Mouse (Mus musculus): ENCODE measurements around the gene Cyp2w1. TPM values are rescaled to one million over a fixed set of nuclear protein-coding genes. Genes with fewer than 3 reads are reported as not detected.
A peak's percentile ranks its signal among the peaks of the same experiment; 100 is the strongest.

Cyp2w1 gene
- polyA plus RNA-seq, 1 experiment from 2014 or later = not detected

DNA sequence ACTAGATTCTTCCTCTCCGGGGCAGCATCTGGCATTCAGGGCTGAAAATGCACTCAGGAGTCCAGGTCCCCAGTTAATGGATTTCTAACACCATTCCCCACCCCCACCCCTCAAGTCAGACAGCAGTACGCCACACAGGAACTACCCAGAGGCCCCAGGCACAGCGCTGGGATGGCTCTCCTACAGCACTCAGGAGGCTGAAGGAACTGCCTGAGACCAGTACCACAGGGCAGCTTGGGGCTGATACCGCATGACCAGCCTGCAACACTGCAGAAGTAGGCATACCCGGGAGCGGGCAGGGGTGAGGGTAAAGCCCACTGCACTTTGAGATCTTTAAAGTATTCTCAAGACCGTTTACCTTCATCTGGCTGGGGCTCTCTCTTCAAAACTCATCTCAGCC, 53.1 kb downstream of the Cyp2w1 start:
- peak overlapping the region; percentile 52 for H3K4me2 ChIP-seq (ENCODE audit: low read depth, low read length)
- no peaks in the 10 kb centered on the region for H3K36me3 ChIP-seq (replicated peaks; ENCODE audit: insufficient read depth, low read length)
- peak overlapping the region; percentile 29; the same call in 1 of the 2 replicates for H3K4me3 ChIP-seq (ENCODE audit: low read depth, low read length)
- H3K4me1 ChIP-seq (ENCODE audit: insufficient read depth) = peaks cover 25% of the 10 kb centered on the region
- WGBS (ENCODE audit: insufficient replicate concordance) = 39% methylated on average over 7 of the region's 7 CpGs
- no peaks in the 10 kb centered on the region for H3K27me3 ChIP-seq (ENCODE audit: insufficient read depth, low read length)
- DNase-seq = no peak
- ATAC-seq = peak; percentile 19; the same call in 1 of the 2 replicates
- H3K9me3 ChIP-seq (ENCODE audit: low read length) = no peaks in the 10 kb centered on the region
- no peak for TF ChIP-seq CTCF (IDR thresholded peaks at IDR 0.05; ENCODE audit: low read depth)
- TF ChIP-seq EP300 (IDR thresholded peaks at IDR 0.05; ENCODE audit: low read depth) = no peak
- peak overlapping the region; percentile 51; the same call in 1 of the 2 replicates for H3K9ac ChIP-seq (replicated peaks)
- H3K27ac ChIP-seq (ENCODE audit: low read depth) = peak overlapping the region; percentile 91

DNA sequence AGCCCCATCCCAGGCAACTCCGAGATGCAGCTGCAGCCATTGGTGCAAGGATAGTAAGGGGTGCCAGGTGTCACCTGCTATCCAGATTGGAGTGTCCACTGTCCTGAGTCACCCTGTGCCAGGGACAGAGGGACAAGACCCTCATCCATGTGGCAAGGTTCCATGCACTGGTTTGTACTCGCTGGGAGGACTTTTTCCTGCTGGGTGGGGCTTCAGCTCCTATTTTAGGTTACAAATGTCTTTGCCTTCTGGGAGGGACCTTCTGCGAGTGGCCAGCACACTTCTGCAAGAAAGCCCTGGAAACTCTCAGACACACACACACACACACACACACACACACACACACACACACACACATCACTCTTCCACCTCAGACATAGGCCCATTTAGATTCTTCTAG, 53.5 kb downstream of the Cyp2w1 start:
- H3K27ac ChIP-seq (ENCODE audit: low read depth) = peak overlapping the region; percentile 91
- H3K4me1 ChIP-seq (ENCODE audit: insufficient read depth) = peaks cover 25% of the 10 kb centered on the region
- H3K36me3 ChIP-seq (replicated peaks; ENCODE audit: insufficient read depth, low read length) = no peaks in the 10 kb centered on the region
- TF ChIP-seq EP300 (IDR thresholded peaks at IDR 0.05; ENCODE audit: low read depth) (no peak), CTCF (IDR thresholded peaks at IDR 0.05; ENCODE audit: low read depth) (no peak)
- DNase-seq = no peak
- peak overlapping the region; percentile 51; the same call in 1 of the 2 replicates for H3K9ac ChIP-seq (replicated peaks)
- 50% methylated on average over 3 of the region's 3 CpGs for WGBS (ENCODE audit: insufficient replicate concordance)
- ATAC-seq = no peak
- H3K4me3 ChIP-seq (ENCODE audit: low read depth, low read length) = peak overlapping the region; percentile 29; the same call in 1 of the 2 replicates
- H3K27me3 ChIP-seq (ENCODE audit: insufficient read depth, low read length) = no peaks in the 10 kb centered on the region
- H3K4me2 ChIP-seq (ENCODE audit: low read depth, low read length) = peak overlapping the region; percentile 53
- H3K9me3 ChIP-seq (ENCODE audit: low read length) = no peaks in the 10 kb centered on the region

MicroRNAs within 50 kb of the gene (microRNA counts, 519-probe panel; counts per million panel counts)
- microRNA mmu-miR-339-3p (not detected), microRNA mmu-miR-339-5p (not detected)

Small RNA genes lying within 50 kb of the gene (microRNA-seq; reads per million reads assigned to microRNA genes)
- gene Mir339 = 1,270 reads per million, percentile 75 among the genes with 10 or more reads in this experiment

Other genes with a start within 250 kb of the Cyp2w1 start
- 0.43 and 0.62 TPM in 2 replicates for gene Prkar1b, start 202.6 kb upstream of the Cyp2w1 start, polyA plus RNA-seq (2015; fragmentation: Nextera tagmentation; extraction: Ambion mirVana)
- gene Dnaaf5, start 202.4 kb upstream of the Cyp2w1 start, polyA plus RNA-seq (2015; fragmentation: Nextera tagmentation; extraction: Ambion mirVana) = 1.3 and 1.4 TPM in 2 replicates
- 7.9 and 8.6 TPM in 2 replicates for gene Sun1, start 152.0 kb upstream of the Cyp2w1 start, polyA plus RNA-seq (2015; fragmentation: Nextera tagmentation; extraction: Ambion mirVana)
- gene Get4, start 100.3 kb upstream of the Cyp2w1 start, polyA plus RNA-seq (2015; fragmentation: Nextera tagmentation; extraction: Ambion mirVana) = 92.7 and 97.5 TPM in 2 replicates
- 3.7 and 4.3 TPM in 2 replicates for gene Adap1, start 27.0 kb upstream of the Cyp2w1 start, polyA plus RNA-seq (2015; fragmentation: Nextera tagmentation; extraction: Ambion mirVana)
- gene Cox19, start 1.2 kb upstream of the Cyp2w1 start, polyA plus RNA-seq (2015; fragmentation: Nextera tagmentation; extraction: Ambion mirVana) = 34.4 and 37.1 TPM in 2 replicates
- 14.5 and 14.7 TPM in 2 replicates for gene Gpr146, start 25.1 kb downstream of the Cyp2w1 start, polyA plus RNA-seq (2015; fragmentation: Nextera tagmentation; extraction: Ambion mirVana)
- 1.9 and 2.0 TPM in 2 replicates for gene C130050O18Rik, start 52.7 kb downstream of the Cyp2w1 start, polyA plus RNA-seq (2015; fragmentation: Nextera tagmentation; extraction: Ambion mirVana)
- gene Gper1, start 70.5 kb downstream of the Cyp2w1 start, polyA plus RNA-seq (2015; fragmentation: Nextera tagmentation; extraction: Ambion mirVana) = 0.09 and 0.11 TPM in 2 replicates
- gene 3110082I17Rik, start 107.9 kb downstream of the Cyp2w1 start, polyA plus RNA-seq (2015; fragmentation: Nextera tagmentation; extraction: Ambion mirVana) = 7.5 and 9.5 TPM in 2 replicates
- 1.8 TPM in 2 replicates for gene Zfand2a, start 131.9 kb downstream of the Cyp2w1 start, polyA plus RNA-seq (2015; fragmentation: Nextera tagmentation; extraction: Ambion mirVana)
- not detected in 2 replicates for gene Uncx, start 190.9 kb downstream of the Cyp2w1 start, polyA plus RNA-seq (2015; fragmentation: Nextera tagmentation; extraction: Ambion mirVana)

All from liver, postnatal 0 days (tissue).